ENCODE assay signal across 8 mouse cellular contexts in genomic region chr1:52597761-52598160, GRCm38 (mm10). TPM values are rescaled to one million over a fixed set of nuclear protein-coding genes. Genes with fewer than 3 reads are reported as not detected.
DNase-seq lines count a peak whose midpoint lies in the region; ATAC-seq and TF ChIP-seq lines count a peak whose summit lies in the region.

No protein-coding gene starts in this region.

- POLR2A ChIA-PET in Patski (lab: Charles Lee) = interaction anchor here (1.0 kb wide), 1 partner anchor 33 kb away, joined by 4 read pairs; the partner anchor contains the start of gene Nemp2

- H3K4me1 ChIP-seq in embryonic facial prominence, embryonic 14.5 days (ENCODE audit: control insufficient read depth, insufficient read depth, low read length) = no peaks in the 10 kb centered on the region
- peaks cover 5% of the 10 kb centered on the region; the same call in 1 of the 2 replicates for H3K4me1 ChIP-seq in stomach, embryonic 14.5 days (ENCODE audit: control insufficient read depth, insufficient read depth, low read length)

- DNase-seq in CD4-positive, CD25-positive, alpha-beta regulatory T cell, adult 2 months (ENCODE audit: low read depth, low spot score) = peak; percentile 86
- DNase-seq in Patski (ENCODE audit: low read depth, low spot score) = no peak
- no peak for DNase-seq in embryonic facial prominence, embryonic 14.5 days (ENCODE audit: low spot score)
- peak; percentile 18 to 44 for DNase-seq in heart, postnatal 36 days
- peak; percentile 16 to 34 for DNase-seq in layer of hippocampus, adult 2 months (ENCODE audit: low spot score in 2 of 2)
- peak; percentile 50 for DNase-seq in lung, postnatal 14 days
- DNase-seq in embryo, embryonic 11 days = no peak

- H3K27ac ChIP-seq in embryonic facial prominence, embryonic 14.5 days (replicated peaks; ENCODE audit: low read depth, low read length) = no peak overlapping the region
- H3K27ac ChIP-seq in layer of hippocampus, adult 2 months = peak overlapping the region; percentile 28; the same call in 1 of the 2 replicates
- peak overlapping the region; percentile 2; the same call in 1 of the 2 replicates for H3K27ac ChIP-seq in stomach, embryonic 14.5 days (ENCODE audit: low read length)

- WGBS in embryonic facial prominence, embryonic 14.5 days = 46% methylated on average over 11 of the region's 11 CpGs
- WGBS in stomach, embryonic 14.5 days = 34% methylated on average over 11 of the region's 11 CpGs

- H3K9me3 ChIP-seq in embryonic facial prominence, embryonic 14.5 days (ENCODE audit: control insufficient read depth, low read length) = no peaks in the 10 kb centered on the region
- no peaks in the 10 kb centered on the region for H3K9me3 ChIP-seq in stomach, embryonic 14.5 days (ENCODE audit: control insufficient read depth, low read depth, low read length)

- peak overlapping the region; percentile 25; the same call in 1 of the 2 replicates for H3K4me2 ChIP-seq in embryonic facial prominence, embryonic 14.5 days (ENCODE audit: low read depth, low read length)
- H3K4me2 ChIP-seq in stomach, embryonic 14.5 days (replicated peaks; ENCODE audit: low read depth, low read length) = peak overlapping the region; percentile 18; the same call in 1 of the 2 replicates

- H3K27me3 ChIP-seq in Patski = no peaks in the 10 kb centered on the region
- no peaks in the 10 kb centered on the region for H3K27me3 ChIP-seq in embryonic facial prominence, embryonic 14.5 days (replicated peaks; ENCODE audit: control insufficient read depth, insufficient read depth, low read length)
- H3K27me3 ChIP-seq in stomach, embryonic 14.5 days (ENCODE audit: control insufficient read depth, insufficient read depth, low read length) = no peaks in the 10 kb centered on the region

- in situ Hi-C loops in Patski (cut with MboI; ENCODE audit: low pct_unique_long_range_greater_than_20kb) = no loop called here

- intact Hi-C loops in heart, postnatal 36 days (cut with DNase I) = no loop called here

- peak; percentile 77 for ATAC-seq in Patski
- ATAC-seq in embryonic facial prominence, embryonic 14.5 days (ENCODE audit: low read depth) = no peak
- peak; percentile 90 for ATAC-seq in stomach, embryonic 14.5 days (ENCODE audit: insufficient number of reproducible peaks, insufficient read depth, low FRiP score, low read depth)

- H3K9ac ChIP-seq in embryonic facial prominence, embryonic 14.5 days (ENCODE audit: low read depth, low read length) = no peak overlapping the region
- no peak overlapping the region for H3K9ac ChIP-seq in stomach, embryonic 14.5 days (replicated peaks; ENCODE audit: low read depth, low read length)

- H3K4me3 ChIP-seq in embryonic facial prominence, embryonic 14.5 days (ENCODE audit: low read depth, low read length) = no peak overlapping the region
- H3K4me3 ChIP-seq in layer of hippocampus, adult 2 months = peak overlapping the region; percentile 26
- no peak overlapping the region for H3K4me3 ChIP-seq in stomach, embryonic 14.5 days (ENCODE audit: low read depth, low read length)

- no peaks in the 10 kb centered on the region for H3K36me3 ChIP-seq in embryonic facial prominence, embryonic 14.5 days (ENCODE audit: control insufficient read depth, insufficient read depth, low read length)
- H3K36me3 ChIP-seq in stomach, embryonic 14.5 days (ENCODE audit: control insufficient read depth, insufficient read depth, low read length) = no peaks in the 10 kb centered on the region

- CTCF ChIA-PET in Patski (lab: Charles Lee) = interaction anchor here (0.7 kb wide), 2 partner anchors 73 to 291 kb away, joined by 3 read pairs; no protein-coding TSS in a partner anchor

- no peak for TF ChIP-seq CTCF in Patski (IDR thresholded peaks at IDR 0.05)
- no peak for TF ChIP-seq CTCF in layer of hippocampus, adult 2 months (conservative IDR thresholded peaks at IDR 0.05)

RNA-seq across cellular contexts. Expression of gene Nemp2, which starts 32.7 kb away (rescaled TPM):
- polyA plus RNA-seq in Patski (2021) = 6.6 TPM
- 8.4 and 11.6 TPM in 2 replicates for polyA plus RNA-seq in embryonic facial prominence, embryonic 14.5 days (2014; fragmentation: Nextera tagmentation; extraction: Ambion mirVana)
- total RNA-seq in heart, postnatal 36 days (2021) = 1 to 10 TPM; 1.2 to 1.3 TPM
- 1 to 10 TPM; 4.7 to 5.1 TPM for total RNA-seq in layer of hippocampus, adult 2 months (2021)
- 14.3 and 16.2 TPM in 2 replicates for polyA plus RNA-seq in stomach, embryonic 14.5 days (2014; fragmentation: Nextera tagmentation; extraction: Ambion mirVana)

Comparison
In these comparisons a context has a peak if more than half of its experiments do, and no peak if none do; other contexts are left out.
1. DNase-seq: peak in CD4-positive, CD25-positive, alpha-beta regulatory T cell, adult 2 months (single experiment), heart, postnatal 36 days (2 of 2), layer of hippocampus, adult 2 months (2 of 2) and lung, postnatal 14 days (single experiment); none in Patski (single experiment), embryonic facial prominence, embryonic 14.5 days (single experiment) and embryo, embryonic 11 days (single experiment).